Mouse (Mus musculus): Measurements from ENCODE around the gene Chia1.
"Not testable (repeated sequence)": the region's sequence is repeated elsewhere in the genome, so short reads cannot be mapped to it uniquely, and the experiment has no call there.

The Chia1 gene

DNA sequence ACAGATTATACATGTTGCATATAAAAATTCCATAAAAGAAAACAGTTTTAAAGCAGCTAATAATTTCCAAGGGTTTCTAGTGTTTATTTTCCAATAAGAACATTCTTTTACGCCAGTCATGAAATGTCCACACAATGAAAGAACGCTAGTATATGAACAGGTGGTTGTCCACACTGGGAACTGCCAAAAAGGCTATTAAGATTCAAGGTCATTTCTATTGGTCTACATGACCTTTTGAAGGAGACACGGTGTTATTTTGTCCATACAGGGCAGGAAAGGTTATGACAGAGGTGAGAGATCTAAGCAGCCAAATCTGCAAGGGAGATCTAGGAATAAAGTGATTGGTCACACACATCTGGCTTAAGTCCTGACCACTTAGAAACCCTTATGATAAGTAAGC is at the start of gene Chia1:
TSS of gene Chia1 (plus strand) at position 301 of the 400 bp plus-strand sequence.
- no peak for ATAC-seq (ENCODE audit: low TSS enrichment)

DNA sequence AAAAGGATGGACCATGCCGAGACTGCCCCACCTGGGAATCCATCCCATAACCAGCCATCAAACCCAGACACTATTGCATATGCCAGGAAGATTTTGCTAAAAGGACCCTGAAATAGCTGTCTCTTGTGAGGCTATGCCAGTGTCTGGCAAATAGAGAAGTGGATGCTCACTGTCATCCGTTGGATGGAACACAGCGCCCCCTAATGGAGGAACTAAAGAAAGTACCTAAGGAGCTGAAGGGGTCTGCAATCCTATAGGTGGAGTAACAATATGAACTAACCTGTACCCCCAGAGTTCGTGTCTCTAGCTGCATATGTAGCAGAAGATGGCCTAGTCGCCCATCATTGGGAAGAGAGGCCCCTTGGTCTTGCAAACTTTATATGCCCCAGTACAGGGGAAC is 45.3 kb upstream of the Chia1 start:
- ATAC-seq (ENCODE audit: low TSS enrichment) = not testable (repeated sequence)

DNA sequence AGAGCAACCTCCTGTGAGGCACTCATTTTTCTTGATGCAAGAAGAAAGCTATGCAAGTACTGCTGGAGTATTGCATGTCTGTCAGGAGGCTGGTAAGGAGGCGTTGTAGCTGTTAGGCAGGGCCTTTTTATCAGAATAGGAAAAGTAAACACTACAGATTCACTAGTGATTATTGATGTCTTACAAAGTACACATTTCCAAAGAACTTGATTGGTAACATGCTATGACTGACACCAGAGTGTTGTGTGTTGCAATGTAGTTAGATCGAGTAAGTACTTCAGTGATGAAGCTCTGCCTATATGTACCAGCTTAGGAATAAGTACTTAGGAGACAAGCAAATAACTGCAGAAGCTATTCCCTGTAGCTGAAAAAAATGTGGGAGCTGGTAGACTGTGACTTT is 42.0 kb upstream of the Chia1 start:
- no peak for ATAC-seq (ENCODE audit: low TSS enrichment)

DNA sequence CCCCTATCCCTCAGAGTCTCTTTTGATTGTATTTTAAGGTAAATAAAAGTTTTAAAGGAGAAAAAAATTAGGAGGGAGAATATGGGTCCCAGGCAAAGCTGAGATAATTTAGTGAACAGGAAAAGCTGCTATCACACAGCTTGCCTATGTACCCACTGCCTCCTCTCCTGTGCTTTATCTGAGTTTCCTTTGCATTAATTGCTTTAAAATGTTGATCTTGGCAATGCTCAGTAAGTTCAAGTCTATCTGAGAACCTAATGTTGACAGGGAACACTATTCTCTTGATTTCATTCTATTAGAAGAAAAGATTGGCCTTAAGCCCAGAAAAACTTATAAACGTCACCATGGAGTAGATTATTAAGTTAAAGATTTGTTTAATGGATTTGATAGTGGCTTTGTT is 38.2 kb upstream of the Chia1 start:
- no peak for ATAC-seq (ENCODE audit: low TSS enrichment)

DNA sequence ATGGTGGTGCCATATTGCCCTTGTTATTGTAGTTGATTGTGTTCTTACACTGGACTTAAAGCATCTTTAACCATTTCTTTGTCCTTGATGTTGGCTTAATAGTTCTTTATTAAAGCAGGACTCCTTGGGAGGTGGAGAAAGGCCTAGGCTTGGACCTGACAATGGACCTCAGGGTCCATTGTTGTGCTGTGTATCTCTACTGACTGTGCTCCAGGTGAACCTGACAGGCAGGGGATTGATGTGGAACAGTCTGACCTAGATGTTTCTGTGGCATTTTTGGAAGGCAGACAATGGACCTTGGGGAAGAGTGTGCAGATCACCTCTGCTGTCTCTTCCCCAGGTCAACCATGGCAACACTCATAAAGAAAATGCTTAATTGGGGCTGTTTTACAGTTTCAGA is 14.0 kb downstream of the Chia1 start:
- ATAC-seq (ENCODE audit: low TSS enrichment) = no peak

DNA sequence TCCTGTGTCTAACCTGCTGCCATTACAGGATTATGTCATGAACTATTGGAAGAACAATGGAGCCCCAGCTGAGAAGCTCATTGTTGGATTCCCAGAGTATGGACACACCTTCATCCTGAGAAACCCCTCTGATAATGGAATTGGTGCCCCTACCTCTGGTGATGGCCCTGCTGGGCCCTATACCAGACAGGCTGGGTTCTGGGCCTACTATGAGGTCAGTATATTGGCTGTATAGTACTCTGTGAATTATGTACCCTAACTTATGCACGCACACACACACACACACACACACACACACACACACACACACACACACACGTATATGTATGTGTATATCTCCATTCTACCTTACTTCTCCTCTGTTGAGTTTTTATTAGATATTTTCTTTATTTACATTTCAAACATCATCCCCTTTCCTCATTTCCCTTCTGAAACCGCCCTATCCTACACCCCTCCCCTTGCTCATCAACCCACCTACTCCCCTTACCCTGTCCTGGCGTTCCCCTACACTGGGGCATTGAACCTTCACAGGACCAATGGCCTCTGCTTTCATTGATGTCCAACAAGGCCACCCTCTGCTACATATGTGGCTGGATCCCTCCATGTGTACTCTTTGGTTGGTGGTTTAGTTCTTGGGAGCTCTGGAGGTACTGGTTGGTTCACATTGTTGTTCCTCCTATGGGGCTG is 15.9 kb downstream of the Chia1 start:
- ATAC-seq (ENCODE audit: low TSS enrichment) = no peak

DNA sequence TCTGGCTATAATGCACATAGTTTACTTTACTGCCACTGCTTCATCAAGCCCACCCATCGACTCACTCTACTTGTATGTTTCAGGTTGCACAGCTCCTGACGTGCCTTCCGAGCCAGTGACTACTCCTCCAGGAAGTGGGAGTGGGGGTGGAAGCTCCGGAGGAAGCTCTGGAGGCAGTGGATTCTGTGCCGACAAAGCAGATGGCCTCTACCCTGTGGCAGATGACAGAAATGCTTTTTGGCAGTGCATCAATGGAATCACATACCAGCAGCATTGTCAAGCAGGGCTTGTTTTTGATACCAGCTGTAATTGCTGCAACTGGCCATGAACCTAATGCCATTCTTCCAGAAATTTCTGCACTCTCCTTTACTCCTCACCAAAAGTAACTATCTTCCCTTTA is 18.7 kb downstream of the Chia1 start:
- peak; percentile 100 for ATAC-seq (ENCODE audit: low TSS enrichment)

DNA sequence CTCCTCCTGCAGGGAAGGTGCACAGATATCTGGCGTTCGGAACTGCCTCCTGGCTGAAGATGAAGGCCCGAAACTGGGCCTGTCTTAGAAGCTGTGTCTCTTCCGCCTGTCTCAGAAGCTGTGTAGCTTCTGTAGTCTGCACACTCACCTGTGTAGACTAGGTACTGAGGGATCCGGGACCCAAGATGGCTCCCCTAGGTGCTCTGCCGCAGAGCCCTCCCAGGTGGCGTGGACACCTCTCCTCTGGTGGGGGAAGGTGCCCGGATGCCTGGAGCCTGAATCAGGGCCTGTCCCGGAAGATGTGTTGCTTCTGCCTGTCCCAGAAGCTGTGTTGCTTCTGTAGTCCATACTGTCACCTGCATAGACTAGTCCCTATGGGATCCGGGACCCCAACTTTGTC is 31.1 kb downstream of the Chia1 start:
- ATAC-seq (ENCODE audit: low TSS enrichment) = no peak

DNA sequence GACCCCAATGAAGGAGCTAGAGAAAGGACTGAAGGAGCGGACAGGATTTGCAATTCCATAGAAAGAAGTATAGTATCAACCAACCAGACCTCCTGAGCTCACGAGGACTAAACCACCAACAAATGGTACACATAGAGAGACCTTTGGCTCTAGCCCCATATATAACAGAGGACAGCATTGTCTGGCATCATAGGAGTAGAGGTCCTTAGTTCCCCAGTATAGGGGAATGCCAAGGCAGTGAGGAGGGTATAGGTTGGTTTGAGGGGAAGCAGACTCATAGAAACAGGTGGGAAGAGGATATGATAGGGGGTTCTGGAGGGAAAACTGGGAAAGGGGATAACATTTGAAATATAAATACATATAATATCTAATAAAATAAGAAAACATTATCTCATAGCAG is 41.4 kb downstream of the Chia1 start:
- ATAC-seq (ENCODE audit: low TSS enrichment) = no peak

DNA sequence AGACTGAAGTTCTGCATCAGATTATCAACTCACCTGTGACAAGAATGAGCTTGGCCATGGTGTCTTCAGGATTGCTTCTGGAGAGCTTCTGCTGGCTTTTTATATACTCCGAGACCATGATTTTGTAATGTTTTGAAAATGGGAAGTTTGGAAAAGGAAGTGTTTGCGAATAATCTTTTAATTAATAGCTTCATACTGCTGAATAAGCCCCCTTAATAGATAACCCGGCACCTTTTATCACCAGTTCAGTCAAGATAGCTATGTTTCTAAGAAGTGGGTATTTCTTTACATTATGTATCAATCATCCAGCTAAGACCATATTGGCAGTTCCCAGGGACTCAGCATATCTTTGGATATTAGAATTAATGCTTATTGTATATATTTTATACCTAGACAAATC is 54.4 kb downstream of the Chia1 start, which contains the start of gene Chil3:
TSS of gene Chil3 (minus strand) at position 101 of the 400 bp plus-strand sequence.
- ATAC-seq (ENCODE audit: low TSS enrichment) = no peak

DNA sequence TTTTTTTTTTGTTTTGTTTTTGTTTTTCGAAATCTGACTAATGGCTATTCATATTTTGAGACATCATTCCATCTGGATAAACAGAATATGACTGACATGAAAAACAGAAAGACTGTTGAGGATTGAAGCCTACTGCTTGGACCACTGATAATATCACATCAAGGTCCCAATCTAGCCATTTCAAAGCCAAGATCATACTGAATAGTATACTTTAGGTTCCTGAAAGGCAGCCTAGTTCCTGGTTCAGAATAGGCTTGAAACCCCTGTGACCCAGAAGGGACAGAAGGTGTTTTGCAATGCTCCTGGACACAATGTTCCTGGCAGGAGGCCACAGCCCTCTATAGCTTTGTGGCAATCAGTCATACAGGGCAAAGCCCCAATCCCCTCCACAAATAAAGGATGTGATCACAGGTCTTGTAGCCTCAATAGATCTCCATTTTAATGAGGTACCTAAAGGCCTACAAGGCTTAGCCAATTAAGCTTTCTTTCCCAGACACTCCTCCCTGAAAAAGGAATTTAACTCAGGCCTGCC is 57.6 kb downstream of the Chia1 start:
- no peak for ATAC-seq (ENCODE audit: low TSS enrichment)

DNA sequence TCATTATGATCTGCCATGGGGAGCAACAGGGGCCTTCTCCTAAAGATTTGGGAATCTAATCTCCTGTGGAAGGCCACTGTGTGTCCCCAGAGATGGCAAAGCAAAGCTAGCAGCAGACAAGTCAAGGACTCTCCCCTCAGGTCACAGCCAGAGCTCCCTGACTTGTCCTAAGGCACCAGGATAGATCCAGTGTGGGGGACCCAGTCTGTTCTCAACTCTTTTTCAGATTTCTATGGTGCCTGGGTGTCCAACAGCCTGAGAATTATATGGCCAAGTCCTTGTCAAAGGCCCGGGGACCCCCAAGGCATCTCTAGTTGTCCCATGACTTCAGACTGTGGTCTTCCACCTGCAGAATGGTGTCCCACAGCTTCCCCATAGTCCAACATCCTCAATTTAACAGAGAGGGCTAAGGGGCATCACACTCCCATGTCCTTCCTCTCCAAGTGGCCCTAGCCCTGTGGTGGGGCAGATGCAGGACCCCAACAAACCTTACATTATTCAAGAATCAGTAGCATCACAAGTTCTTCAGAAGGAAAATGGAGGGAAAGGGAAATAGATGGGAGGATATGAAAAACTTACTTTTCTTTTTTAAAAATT is 58.2 kb downstream of the Chia1 start:
- ATAC-seq (ENCODE audit: low TSS enrichment) = no peak

DNA sequence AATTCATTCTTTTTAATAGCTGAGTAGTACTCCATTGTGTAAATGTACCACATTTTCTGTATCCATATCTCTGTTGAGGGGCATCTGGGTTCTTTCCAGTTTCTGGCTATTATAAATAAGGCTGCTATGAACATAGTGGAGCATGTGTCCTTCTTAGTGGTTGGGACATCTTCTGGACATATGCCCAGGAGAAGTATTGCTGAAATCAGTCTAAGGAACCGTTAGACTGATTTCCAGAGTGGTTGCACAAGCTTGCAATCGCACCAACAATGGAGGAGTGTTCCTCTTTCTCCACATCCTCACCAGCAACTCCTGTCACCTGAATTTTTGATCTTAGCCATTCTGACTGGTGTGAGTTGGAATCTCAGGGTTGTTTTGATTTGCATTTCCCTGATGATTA is 59.5 kb downstream of the Chia1 start:
- not testable (repeated sequence) for ATAC-seq (ENCODE audit: low TSS enrichment)

DNA sequence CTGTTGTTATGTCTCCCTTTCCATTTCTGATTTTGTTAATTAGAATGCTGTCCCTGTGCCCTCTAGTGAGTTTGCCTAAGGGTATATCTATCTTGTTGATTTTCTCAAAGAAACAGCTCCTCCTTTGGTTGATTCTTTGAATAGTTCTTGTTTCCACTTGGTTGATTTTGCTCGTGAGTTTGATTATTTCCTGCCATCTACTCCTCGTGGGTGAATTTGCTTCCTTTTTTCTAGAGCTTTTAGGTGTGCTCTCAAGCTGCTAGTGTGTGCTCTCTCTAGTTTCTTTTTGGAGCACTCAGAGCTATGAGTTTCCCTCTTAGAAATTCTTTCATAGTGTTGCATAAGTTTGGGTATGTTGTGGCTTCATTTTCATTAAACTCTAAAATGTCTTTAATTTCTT is 61.9 kb downstream of the Chia1 start:
- not testable (repeated sequence) for ATAC-seq (ENCODE audit: low TSS enrichment)

DNA sequence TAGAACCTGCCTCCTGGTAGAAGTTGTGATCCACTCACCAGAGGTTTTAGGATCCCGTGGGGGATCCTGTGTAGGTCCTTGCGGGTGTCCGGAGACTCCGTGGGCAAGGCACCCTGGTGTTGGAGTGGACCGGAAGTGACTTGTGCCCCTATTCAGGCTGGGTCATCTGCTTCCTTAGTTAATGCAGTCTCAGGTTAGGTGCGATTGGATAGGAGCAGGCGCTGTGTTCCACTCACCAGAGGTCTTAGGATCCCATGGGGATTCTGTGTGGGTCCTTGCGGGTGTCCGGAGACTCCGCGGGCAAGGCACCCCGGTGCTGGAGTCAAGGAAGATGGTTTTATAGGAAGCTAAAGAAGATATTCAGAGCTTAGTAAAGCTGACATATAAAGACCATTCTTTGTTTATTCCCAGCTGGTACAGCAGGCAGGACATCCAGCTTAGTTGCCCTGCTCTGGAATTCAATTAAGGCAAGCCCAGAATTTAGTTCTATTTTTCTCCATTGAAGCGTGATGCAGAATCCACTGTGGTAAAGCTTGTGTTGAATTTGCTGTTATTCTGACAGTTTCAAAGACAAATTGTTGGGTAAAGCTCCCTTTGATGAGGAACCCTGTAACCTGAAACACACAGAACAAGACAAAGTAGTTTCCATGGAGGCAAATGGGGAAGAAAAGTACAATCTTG is 64.6 kb downstream of the Chia1 start:
- no peak for ATAC-seq (ENCODE audit: low TSS enrichment)

Measured in frontal cortex, adult (tissue).